Mouse (Mus musculus): ENCODE results near the gene Sema6d.

DNA sequence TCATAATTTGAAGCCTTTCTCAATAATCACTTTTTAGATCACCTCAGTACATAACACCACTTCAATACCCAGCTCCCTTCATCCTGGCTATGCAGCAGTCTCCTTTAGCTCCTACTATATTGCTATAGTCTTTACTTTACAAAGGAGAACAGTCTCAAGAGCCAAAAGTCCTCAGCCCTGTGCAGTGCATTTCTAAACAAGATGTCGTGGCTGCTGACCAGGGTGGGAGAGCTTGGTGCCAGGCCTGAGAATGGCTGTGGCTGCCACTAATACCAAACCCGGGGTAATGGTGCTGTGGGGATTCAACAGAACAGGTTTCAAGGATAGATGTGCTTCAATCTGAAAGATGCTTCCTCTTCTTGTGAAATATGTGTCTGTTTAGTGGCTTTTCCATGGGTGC lies 264.9 kb downstream of the Sema6d start:
- TF ChIP-seq CTCF (IDR thresholded peaks at IDR 0.05; ENCODE audit: control insufficient read depth, insufficient read depth, insufficient read length) (no peak), MYOD1 (IDR thresholded peaks at IDR 0.05; ENCODE audit: control insufficient read depth, insufficient read length, low read depth) (no peak), USF1 (IDR thresholded peaks at IDR 0.05; ENCODE audit: low read depth) (no peak), MYOG (IDR thresholded peaks at IDR 0.05; ENCODE audit: control insufficient read depth, extremely low read depth, insufficient read length) (no peak)

All from C2C12 (cell line).